Comparison of ENCODE assay signal across 18 mouse cellular contexts in genomic region chr15:93875685-93876084, GRCm38 (mm10).
"Had no signal": no experiment of that assay in that cellular context is flagged by ENCODE, and none has a peak within 500 bp of the region (broad histone marks: within the 10 kb centered on the region; RNA-seq: fewer than 3 reads in every experiment).

No protein-coding gene starts in this region.

- DNase-seq: kidney, adult 18-20 months; kidney, adult 9 months; kidney, postnatal 14 days; kidney, postnatal 4 days; liver; liver, embryonic 13.5 days; lung, adult 2 months; lung, postnatal 14 days; lung, postnatal 4 days; midbrain, embryonic 14.5 days; right cerebral cortex, postnatal 14 days; spleen, adult 18-20 months; thymus, postnatal 25 days had no signal

- H3K27ac ChIP-seq: limb, embryonic 10.5 days; limb, embryonic 13.5 days; liver, embryonic 13.5 days; stomach, embryonic 15.5 days had no signal

- ATAC-seq: inflammation-experienced regulatory T-cells, adult 6 months; intestine, embryonic 16.5 days had no signal

- H3K4me3 ChIP-seq: limb, embryonic 10.5 days; limb, embryonic 13.5 days; liver, embryonic 13.5 days; stomach, embryonic 15.5 days had no signal
